Mouse (Mus musculus) frontal cortex, postnatal 14 days (tissue): Measurements from ENCODE around the gene Gm21852.
"Not testable (repeated sequence)": the region's sequence is repeated elsewhere in the genome, so short reads cannot be mapped to it uniquely, and the experiment has no call there.

ENCODE experiments used
- DNase-seq, 2 experiments: peaks; one replicate each; pipeline ENCODE4 v3.0.0; 2022; ENCODE audit warnings: low spot score in 2 of 2

The Gm21852 gene

DNA sequence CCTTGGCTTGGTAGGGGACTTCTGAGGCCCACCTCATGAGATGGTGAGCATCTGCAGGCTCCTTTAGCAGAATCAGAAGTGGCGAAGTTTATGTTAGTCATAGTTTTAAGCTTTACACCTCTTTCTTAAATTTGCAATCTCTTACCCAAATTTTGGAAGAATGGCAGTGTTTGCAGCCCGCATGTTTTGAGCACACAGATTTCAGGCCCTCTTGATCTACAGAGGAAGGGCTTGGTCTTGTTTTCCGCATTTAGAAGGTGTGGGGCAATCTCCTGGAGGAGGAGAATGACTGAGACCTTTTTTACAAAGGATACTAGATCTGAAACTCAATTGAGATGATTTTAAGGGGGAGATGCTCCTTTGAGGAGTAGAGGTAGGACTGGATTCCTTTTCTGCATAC, at the start of gene Gm21852:
TSS of gene Gm21852 (minus strand) at position 101 of the 400 bp plus-strand sequence.
- DNase-seq = not testable (repeated sequence)
